Mouse (Mus musculus) heart, postnatal 0 days (tissue): ENCODE measurements around the gene Ptov1.

Experiments
- CTCF ChIP-seq: IDR thresholded peaks from 2 replicates; pipeline ENCODE4 v1.5.1; 2016; ENCODE audit warnings: antibody characterized with exemption, control low read depth, low read depth
- EP300 ChIP-seq: IDR thresholded peaks from 2 replicates; pipeline ENCODE4 v1.6.1; 2016; ENCODE audit warnings: antibody characterized with exemption, low read depth

DNA sequence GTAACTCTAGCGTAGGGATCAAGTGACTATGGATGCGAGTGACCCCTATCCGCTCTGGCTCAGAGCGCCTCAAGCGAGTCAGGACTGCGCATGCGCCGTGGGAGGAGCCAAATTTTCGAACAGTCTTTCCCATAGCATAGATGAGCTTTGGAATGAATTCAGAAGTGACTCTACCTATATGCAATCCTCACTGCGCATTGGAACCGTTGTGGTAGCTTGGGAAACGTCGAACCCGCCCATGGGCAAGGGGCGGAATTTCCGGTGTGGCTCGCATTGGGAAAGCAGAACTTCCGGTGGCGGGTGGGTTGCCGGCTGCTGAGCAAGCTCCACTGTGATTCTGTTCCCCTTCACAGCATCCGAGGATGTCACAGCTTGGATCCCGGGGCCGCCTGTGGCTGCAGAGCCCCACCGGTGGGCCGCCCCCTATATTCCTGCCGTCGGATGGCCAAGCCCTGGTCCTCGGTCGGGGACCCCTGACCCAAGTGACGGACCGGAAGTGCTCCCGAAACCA is 12.5 kb downstream of the Ptov1 start, which contains the start of gene Pnkp:
- no peak for TF ChIP-seq CTCF
- TF ChIP-seq EP300 = no peak
